Mouse (Mus musculus): ENCODE results near the gene Gars.
A peak's percentile ranks its signal among the peaks of the same experiment; 100 is the strongest.

Gars gene

DNA sequence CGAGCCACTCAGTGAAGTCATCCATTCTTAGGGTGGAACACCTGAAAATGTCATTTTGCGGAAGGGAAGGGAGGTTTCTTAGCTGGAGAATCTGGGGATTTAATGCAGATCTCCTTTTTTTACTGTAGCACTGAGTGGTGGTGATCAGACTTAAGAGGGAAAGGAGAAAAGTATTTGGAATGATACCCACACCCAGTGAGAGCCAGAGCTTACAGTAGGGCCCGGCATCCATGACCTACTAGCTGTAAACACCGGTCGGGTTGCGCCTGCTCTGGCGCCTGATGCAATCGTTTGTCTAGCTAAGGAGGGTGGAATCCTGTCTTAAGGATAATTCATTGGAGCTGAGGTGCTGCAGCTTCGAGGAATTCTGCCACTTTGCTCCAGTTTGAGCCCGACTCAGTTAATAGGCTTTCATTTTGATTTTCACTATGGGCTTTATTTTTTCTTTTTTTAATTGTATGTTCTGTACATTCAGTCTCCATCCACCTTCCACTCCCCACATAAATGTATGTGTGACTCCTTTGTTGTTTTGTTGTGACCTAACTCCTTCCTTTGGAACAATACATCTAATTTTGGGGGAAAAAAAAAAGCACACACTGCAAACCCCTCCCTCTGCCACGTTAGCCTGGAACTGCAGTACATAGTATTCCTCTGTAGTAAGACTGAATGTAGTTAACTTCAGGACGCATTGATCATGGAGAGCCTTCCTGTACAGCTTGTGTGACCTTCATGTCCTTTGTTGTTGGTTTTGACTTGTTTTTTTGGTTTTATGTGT lies 1.1 kb downstream of the Gars start:
- peak; percentile 41 for DNase-seq

- DNase-seq: no peak
Observed at GRCm38 (mm10) chr6:55039446-55039783, 1.6 kb downstream of the Gars start.

DNA sequence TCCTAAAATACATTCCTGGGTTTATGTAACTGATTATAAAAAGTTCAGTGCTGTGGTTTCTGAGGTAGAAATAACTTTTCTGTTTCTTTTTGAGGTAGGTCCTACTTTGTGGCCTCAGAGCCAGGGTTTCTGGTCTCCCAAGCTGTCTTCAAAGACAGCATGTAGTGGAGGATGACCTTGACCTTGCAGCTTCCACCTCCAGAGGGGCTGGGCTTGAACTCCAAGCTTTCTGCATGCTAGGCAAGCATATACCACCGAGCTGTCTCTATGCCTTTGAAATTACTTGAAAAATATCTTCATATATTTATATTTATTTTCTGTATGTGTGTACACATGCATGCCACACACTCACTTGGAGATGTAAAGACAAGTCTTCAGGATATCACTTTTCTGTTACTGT lies 2.2 kb downstream of the Gars start:
- no peak for DNase-seq

GRCm38 (mm10) chr6:55043206-55043605 lies 5.4 kb downstream of the Gars start:
- DNase-seq: no peak

DNA sequence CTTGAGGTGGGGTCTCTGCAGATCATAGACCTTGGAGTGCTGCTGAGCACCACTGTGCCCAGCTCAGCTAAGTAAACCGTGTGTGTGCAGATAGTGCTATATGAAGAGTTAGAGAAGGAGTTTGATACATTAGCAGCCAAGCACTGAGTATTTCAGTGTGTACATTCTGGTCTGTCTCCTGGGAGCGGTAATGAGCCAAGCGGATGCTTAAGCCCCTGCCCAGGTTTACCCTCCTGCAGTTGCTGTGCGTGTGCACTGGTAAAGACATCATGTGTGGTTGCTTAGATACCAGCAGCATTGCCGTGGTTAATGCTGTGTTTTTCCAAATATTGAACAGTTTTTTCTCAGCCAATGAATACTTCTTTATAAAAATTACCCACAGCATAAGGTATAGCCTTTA lies 6.7 kb downstream of the Gars start:
- no peak for DNase-seq

GRCm38 (mm10) chr6:55045326-55045725 lies 7.5 kb downstream of the Gars start:
- no peak for DNase-seq

GRCm38 (mm10) chr6:55049186-55049585 lies 11.4 kb downstream of the Gars start:
- DNase-seq: no peak

DNA sequence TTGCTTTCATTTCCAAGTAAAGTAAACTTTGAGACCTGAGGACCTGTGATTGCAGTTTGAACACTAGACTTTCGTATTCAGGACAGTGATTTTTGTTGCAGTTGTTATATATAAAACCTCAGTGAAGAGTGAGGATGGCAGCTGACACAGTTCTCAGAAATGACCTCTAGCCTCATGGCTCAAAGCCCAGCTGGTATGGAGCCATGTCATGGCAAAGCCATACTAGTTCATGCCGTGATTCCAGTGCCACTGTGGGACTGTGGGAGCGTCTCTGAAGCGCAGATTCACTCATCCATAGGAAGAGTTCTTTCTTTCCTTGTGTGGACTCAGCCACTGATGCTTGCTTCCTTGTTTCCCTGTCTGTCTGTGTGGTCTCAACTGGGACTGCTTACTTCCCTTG lies 16.7 kb downstream of the Gars start:
- DNase-seq: no peak

DNA sequence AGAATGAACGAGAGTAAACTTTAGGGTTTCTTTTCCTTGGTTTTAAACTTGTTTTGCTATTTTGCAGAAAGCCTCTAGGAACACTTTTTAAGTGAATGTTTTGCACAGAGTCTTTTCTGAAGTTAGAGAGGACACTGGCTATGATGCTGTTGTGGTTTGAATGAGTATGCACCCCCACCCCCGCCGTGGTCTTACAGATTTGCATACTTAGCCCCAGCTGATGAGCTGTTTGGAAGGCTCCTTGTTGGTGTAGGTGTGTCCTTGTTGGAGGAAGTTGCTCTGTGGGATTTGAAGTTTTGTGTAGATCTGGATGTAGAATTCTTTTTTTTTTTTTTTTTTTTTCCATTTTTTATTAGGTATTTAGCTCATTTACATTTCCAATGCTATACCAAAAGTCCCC lies 19.6 kb downstream of the Gars start:
- DNase-seq: peak; percentile 12

DNA sequence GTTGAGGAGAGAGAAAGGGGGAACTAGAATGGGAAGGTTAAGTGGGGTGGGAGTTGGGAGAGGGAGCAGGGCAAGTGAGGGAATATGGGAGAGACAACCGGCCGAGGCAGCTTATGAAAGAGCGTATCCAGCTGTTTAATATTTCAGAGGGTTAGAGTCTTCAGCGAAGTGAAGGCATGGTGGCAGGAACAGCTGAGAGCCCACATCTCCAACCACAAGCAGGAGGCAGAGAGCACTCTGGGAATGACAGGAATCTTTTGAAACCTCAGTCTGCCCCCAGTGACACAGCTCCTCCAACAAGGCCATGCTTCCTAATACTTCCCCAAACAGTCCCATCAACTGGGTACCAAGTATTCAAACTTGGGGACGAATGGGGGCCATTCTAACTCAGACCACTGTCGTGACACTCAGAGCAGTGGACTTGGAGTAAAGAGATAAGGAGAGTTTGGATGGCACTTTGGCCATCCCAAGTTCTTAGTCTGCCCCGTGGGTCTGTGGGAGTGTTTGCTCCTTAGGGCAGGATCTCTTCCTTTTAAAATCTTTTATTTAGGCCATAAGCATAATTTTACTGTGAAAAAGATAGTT lies 22.5 kb downstream of the Gars start:
- no peak for DNase-seq

DNA sequence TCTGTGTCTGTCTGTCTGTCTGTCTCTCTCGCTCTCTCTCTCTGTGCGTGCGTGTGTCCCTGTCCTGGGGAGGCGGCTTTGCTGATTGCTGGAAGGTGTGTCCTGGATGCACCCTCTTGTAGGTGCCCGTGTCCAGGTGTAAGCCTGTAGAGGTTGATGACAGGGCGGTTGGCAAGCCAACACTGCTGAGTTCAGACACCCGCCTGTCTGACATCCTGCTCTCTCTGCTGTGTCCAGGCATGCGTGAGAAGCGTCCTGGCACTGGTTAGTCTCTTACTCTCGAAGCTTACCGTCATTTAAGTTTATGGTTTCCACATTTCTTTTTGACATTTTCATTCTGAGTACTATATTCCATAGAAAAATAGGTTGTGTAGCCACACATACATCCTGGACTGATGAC lies 23.5 kb downstream of the Gars start:
- no peak for DNase-seq

DNA sequence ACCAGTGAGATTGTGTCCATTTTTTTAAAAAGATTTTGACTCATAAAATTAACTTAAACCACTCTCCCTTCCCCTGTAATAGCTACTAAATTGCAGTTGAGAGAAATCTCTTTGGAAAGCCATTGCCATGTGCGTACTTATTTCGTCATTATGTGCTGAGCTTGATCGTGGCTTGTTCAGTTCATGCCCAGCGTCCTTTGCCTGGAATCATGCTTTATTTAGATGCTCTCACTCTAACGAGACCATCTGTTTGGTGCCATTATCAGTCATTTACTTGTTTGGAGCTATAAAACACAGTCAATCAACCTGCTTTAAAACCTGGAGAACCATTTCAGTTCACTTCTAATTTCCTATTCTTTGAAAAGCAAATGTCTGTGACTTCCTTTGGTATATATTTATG lies 24.4 kb downstream of the Gars start:
- no peak for DNase-seq

GRCm38 (mm10) chr6:55063793-55064476 lies 26.1 kb downstream of the Gars start:
- DNase-seq: no peak

GRCm38 (mm10) chr6:55064477-55064827 lies 26.6 kb downstream of the Gars start:
- no peak for DNase-seq

- no peak for DNase-seq
Observed at GRCm38 (mm10) chr6:55065903-55066302, 28.1 kb downstream of the Gars start.

DNA sequence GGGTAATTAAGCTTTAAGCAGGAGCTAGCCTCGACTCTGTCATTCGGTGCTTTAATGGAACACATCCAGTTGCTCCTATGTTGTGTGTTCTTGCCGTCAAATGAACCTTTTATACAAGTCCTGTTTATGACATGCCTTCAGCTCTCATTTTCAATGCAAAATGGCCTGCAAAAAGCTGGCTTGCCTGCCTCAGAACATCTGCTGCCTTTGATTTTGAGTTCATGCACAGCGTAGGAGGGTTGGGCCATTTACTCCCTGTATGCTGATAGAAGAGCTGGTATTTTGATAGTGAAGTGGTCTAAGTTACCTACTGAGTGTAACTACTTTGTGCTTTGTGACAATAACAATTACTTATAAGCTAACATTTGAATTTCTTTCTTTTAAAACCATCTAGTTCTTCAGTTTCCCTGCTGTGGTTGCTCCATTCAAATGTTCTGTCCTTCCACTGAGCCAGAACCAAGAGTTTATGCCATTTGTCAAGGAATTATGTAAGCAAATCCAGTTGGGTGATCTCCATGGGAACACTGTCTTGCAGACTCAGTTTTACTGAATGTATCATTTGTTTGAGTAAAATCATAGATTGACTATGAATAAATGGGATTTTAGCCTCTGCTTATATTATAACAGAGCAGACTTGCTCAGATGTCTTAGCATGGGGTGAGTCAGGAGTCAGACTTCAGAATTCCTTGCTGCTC lies 38.9 kb downstream of the Gars start:
- no peak for DNase-seq

GRCm38 (mm10) chr6:55081379-55081778 lies 43.6 kb downstream of the Gars start:
- DNase-seq: no peak

DNA sequence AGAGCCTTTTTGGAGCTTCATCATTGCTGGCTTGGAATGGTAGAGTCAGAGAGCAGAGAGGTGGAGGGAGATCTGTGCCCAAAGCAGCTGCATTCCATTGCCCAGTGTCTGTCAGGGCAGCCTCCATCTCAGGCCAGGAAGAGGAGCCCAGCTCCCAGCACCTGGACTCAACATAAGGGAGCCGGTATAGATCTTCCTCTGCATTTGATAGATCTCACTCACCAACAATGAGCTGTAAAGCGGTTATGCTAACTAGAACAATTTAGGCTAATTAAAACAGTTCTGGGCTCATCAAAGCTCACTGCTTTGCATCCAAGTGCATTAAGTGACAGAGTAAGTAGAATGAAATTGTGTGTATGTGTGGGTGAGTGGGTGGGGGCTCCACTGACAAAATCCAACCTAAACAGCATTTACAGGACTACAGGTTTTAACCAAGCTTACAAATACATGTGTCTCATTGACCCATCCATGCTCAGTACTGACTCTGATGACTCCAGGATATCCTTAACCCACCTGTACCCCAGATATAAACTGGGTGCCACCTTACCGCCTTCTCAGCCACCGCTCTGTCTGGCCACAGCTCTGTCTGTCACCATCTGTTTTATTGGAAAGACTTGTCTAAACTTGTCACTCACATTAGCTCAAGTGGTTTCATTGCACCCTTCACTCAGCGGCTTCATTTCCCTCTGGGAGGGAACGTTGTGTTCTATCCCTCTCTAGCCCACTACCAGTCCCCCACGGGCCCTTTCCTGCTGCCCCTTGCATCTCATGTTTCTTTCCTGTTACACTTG lies 44.6 kb downstream of the Gars start:
- no peak for DNase-seq

DNA sequence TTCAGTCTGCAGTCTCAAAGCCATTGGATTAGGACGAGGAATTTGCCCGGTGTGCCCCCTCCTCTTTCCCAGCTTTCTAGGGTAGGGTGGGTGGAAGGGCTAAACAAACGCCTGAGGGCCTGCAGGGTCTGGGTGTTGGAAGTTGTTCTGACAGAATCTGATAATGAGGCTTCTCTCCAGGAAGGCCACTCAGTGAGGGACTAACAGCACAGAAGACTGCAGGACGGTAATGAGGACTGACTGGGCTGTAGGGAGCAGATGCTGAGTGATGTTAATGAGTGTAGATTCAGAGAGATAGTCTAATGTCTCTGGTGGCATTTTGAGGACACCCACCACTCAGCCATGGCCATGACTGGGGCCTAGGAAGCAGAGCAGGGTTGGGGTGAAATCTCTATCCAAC lies 49.5 kb downstream of the Gars start:
- no peak for DNase-seq

DNA sequence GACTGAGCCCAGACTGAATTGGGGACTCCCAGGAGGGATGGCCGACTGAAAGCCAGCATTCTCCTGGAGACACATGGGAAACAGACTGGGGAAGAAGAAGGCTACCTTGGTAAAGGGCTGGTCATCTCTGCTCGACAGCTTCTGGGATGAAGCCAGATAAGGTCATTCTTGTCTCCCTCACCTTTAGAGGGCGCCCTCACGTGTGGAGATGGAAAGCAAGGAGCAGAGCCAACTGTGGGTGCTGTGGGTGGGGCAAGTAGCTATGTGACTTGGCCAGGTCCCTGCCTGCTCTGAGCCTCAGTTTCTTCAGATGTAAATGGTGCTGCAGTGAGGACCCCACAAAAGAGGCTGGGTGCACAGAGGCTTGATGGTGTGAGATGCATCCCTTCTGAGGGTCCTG lies 52.8 kb downstream of the Gars start:
- peak; percentile 12 for DNase-seq

DNA sequence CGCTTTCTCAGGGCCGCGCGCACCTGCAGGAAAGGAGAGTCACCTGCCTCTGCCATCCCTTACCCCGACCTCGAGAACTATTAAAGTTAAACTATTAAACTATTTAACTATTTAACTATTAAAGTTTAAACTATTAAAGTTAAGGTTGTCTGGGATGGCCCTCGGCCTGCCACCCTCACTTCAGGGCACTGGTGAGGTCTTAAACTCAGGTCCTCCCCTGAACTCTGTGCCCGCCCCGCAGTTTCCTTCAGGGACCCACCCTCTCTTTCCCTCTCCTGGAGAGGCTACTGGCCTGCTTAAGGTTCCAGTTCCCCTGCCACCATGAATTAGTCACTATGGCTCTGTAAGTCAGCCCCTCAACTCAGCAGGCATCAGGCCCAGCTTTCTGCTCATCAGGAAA lies 53.6 kb downstream of the Gars start:
- no peak for DNase-seq

GRCm38 (mm10) chr6:55093431-55094146 lies 55.8 kb downstream of the Gars start:
- no peak for DNase-seq
